Mouse (Mus musculus) spleen, adult 18-20 months (tissue): Measurements from ENCODE around the gene Apold1.

Source experiments
- DNase-seq, 2 experiments: peaks; one replicate each; pipeline ENCODE4 v3.0.0; 2022; ENCODE audit warnings: mixed read lengths in 2 of 2

Apold1 gene

DNA sequence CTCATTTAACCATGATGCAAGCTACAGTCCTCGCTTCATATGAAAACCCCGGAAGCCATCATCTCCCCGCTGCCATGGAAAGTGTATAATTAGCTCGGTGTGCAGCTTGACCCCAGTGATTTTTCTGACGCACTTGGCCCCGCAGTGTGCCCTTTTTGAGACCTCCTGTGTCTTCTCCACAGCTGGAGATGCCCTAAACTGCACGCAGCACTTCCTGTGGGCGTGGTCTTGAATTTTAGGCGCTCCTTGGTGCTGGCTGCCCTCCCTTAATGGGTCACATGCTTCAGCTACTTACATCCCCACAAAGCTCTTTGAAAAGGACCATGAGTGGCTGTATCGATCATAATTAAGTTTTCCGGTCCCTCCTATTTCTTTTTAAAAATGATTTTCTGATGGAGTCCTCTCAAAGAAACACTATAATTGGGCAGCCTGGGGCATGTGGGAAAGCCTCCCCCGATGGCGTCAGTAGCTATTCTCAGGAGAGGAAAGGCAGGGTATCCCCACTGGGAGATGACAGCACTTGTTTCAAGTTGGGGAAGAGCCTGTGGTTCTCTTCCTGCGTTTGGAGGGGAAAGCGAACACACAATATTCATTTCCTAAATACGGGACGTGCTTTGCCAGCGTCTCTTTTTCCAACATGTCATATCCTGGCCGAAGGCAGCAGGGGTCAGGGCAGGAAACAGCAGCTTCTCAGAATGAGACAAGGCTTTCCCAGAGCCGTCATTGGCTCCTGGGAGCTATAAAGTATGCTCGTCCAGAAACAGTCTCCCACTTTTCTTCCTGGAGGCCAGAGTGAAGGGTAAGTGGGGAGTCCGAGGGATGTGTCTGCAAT lies at the start of gene Apold1:
Gene Apold1 (plus strand): TSS at position 488 of the 832 bp plus-strand sequence.
- peak in 1 of 2 experiments; percentile 14 for DNase-seq

DNA sequence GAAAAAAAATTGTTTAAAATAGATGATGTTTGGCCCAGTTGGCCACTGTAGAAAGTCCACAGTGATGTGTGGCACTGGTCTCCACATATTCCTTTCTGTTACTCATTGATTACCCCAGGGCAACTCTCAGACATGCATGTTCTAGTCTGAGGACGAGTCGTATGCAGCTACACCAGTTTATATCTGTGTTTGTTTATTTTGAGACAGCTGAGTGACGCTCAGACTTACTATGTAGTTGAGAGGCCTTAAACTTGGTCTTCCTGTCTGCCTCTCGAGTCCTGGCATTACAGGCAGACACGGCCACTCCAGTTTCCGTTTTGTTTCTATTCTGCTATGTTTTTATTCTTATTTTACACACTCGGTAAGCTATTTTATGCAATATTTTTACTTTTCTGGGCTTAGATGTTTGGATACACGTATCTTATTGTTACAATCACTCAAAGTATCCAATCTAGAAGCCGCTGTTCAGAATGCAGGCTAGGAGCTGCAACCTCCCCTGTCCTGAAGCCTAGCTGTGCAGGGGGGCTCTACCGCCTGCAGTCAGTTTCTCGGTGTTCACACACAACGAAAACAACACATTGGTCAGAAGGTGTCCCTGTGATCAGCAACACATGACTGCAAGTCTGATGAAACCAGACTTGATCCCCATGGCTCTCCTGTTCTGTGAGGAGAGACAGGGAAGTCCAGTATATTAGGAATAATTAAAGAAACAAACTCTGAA lies 48.9 kb upstream of the Apold1 start:
- DNase-seq, result no peak

- no peak for DNase-seq
Observed at GRCm38 (mm10) chr6:134933207-134933558, 48.3 kb upstream of the Apold1 start.

GRCm38 (mm10) chr6:134934305-134934704 lies 47.2 kb upstream of the Apold1 start:
- DNase-seq, result no peak

- DNase-seq, result no peak
Observed at GRCm38 (mm10) chr6:134939781-134940180, 41.7 kb upstream of the Apold1 start.

GRCm38 (mm10) chr6:134943759-134944407 lies 37.6 kb upstream of the Apold1 start:
- DNase-seq, result no peak

GRCm38 (mm10) chr6:134946054-134946453 lies 35.5 kb upstream of the Apold1 start:
- DNase-seq, result no peak

GRCm38 (mm10) chr6:134946858-134947257 lies 34.7 kb upstream of the Apold1 start:
- DNase-seq, result no peak

DNA sequence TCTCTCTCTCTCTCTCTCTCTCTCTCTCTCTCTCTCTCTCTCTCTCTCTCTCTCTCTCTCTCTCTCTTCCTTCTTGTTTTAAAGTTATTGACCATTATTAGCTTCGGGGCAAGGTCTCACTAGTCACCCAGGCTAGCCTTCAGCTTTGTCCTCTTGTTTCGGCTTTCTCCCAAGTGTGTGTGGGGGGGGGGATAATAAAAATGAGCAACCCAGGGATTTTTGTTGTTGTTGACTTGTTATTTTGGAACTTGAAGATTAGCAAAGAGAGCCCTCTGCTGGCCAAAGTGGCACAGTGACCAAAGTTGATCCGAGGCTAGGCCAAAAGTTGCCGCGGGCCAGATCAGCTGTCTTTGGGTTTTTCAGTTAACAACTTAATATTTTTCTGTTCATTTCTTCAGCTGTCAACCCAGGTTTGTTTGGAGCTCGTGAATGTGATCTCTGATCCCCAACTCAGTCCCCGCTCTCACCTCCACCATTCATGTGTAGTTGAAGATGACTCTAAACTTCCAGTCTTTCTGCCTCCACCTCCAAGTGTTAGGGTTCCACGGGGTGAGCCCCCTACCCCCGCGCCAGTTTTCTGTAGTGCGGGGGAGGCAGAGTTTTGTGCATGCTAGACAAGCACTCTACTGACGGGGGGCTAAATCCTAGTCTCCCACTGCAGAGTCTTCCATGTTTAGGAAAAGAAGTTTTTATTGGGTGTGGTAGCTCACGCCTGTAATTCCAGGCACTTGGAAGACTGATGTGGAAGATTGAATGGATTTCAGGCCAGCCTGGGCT lies 34.0 kb upstream of the Apold1 start:
- DNase-seq, result peak; percentile 40 to 71

DNA sequence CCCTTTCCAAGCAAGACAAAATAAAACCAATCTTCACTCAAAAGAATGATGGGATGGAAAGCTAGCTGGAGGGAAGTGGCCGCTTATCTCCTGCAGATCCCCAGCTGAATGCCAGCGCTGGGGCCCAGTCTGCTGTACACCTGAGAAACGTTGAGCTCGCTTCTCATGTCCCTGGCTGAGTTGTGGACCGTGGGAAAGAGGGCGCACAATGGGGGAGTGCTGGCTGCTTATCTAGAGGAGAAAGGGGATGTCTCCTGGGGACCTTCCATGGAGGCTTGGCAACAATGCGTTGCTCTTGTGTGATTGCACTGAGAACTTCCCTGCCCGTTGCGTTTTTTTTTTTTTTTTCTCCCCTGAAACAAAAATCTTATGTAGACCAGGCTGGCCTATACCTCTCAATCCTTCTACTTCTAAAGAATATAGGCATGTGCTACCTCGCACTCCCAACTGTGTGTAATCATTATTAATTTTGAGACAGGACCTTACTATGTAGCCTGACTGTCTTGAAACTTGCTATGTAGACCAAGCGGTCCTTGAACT lies 32.9 kb upstream of the Apold1 start:
- DNase-seq, result no peak

GRCm38 (mm10) chr6:134949241-134949640 lies 32.3 kb upstream of the Apold1 start:
- DNase-seq, result no peak

- DNase-seq, result no peak
Observed at GRCm38 (mm10) chr6:134951364-134951763, 30.2 kb upstream of the Apold1 start.

- DNase-seq, result no peak
Observed at GRCm38 (mm10) chr6:134953976-134954375, 27.5 kb upstream of the Apold1 start.

GRCm38 (mm10) chr6:134956388-134956787 lies 25.1 kb upstream of the Apold1 start:
- no peak for DNase-seq

DNA sequence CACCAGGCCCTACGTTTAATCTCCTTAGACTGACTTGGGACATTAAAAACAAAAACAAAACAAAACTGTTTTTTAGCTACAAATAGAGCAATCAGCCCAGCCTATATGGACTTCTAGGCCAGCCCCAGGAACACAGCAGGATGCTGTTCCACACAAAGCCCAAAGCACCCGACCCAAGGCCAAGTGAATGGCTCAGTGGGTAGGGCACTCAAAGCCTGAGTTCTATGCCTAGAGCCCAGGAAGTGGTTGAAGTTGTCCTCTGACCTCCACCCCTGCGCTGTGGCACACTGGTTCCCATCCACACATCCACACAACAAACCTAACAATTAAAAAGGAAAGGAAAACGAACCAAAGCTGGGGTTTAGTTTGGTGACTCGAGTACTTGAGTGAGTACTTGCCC lies 20.2 kb upstream of the Apold1 start:
- no peak for DNase-seq

DNA sequence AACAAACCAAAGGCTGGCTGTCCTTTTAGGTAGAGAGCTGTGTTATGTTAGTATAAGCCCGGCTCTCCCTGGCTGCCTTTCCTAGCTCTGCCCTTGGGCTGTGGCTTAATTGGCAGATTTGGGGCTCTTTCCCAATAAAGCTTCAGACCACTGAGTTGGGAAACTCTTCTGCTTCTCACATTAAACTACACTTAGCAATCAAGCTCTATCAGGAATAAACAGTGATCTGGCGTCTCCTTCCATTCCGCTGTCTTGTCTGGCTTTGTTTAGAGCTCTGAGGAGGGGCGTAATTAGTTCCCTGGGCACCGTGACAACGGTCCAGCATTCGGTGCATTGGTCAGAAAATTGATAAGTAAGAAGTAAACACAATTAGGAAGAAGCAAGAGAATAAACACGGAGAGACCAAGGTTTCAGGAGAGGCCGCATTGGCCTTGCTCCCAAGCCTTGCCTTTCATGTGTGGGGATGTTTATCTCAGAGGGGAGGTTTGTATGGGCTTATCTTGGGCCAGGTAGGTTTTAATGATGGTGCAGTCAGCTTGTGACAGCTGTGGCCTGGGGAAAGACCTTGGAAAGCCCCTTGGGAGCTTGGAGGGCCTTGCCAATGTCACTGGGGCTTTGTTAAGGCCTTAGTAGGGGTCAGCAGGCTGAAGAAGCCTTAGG lies 19.5 kb upstream of the Apold1 start:
- DNase-seq, result no peak

DNA sequence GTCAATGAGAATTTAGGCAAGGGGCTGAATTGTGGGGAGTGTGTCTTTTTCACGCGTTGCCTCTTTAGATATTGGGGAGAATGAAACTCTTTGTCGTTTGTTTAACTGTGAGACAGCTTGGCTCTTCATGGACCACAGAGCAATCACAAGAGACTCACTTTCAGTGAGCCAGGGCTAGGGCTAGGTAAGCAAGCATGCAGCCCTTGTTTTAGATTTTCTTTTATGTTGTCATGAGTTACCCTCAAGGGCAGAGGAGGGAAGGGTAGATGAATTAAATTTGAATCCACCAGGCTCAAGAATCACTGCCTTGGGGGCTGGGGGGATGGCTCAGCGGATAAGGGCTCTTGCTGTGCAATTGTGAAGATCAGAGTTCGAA lies 19.0 kb upstream of the Apold1 start:
- no peak for DNase-seq

- no peak for DNase-seq
Observed at GRCm38 (mm10) chr6:134963910-134964309, 17.6 kb upstream of the Apold1 start.

- DNase-seq, result no peak
Observed at GRCm38 (mm10) chr6:134966681-134967080, 14.8 kb upstream of the Apold1 start.

- no peak for DNase-seq
Observed at GRCm38 (mm10) chr6:134968326-134968725, 13.2 kb upstream of the Apold1 start.

DNA sequence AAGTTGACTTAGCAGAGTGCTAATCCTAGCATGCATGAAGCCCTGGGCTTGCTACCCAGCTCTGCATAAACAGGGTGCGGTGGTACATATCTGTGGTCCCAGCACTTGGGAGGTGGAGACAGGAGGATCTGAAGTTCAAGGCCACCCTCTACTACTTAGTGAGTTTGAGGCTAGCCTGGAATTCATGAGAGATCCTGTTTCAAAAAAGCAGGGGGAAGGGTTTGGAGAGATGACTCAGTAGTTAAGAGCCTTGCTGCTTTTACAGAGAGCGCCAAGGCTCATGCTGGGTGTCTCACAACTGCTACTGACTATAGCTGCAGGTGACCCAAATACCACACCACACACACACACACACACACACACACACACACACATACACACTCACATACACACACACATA lies 12.0 kb upstream of the Apold1 start:
- DNase-seq, result no peak

DNA sequence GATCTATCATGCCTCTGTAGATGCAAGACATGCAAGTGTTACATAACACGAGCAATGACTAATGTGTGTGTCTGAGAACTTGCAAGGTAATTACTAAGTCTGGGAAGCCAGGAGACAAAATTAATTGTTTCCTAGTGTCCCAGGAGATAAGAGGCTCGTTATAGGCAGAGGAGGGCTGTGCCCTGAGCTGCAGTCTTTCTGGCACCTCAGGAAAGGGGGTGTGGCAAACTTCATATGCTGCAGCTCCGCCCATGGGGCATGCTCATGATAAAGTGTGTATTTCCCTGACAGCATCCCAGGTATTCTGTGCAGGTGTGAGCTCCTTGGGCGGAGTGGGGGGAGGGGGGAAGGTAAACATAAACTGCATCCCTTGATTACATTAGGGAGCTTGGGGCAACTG lies 9.4 kb upstream of the Apold1 start:
- DNase-seq, result no peak
